Mouse (Mus musculus) activated CD4-positive, CD25-positive, alpha-beta regulatory T cell (primary cell): ENCODE results near the gene Tom1l1. TPM values are rescaled to one million over a fixed set of nuclear protein-coding genes. Genes with fewer than 3 reads are reported as not detected.

Experiments used
- polyA plus RNA-seq, 2 experiments: library from polyadenylated mRNA; unstranded; fragments of 100-300 nt; shearing (Covaris generic); gene quantifications; one replicate each; pipeline ENCODE4 v1.2.1; 2017

Gene Tom1l1
- polyA plus RNA-seq = 1 to 10 TPM; 1.7 to 2.8 TPM

DNA sequence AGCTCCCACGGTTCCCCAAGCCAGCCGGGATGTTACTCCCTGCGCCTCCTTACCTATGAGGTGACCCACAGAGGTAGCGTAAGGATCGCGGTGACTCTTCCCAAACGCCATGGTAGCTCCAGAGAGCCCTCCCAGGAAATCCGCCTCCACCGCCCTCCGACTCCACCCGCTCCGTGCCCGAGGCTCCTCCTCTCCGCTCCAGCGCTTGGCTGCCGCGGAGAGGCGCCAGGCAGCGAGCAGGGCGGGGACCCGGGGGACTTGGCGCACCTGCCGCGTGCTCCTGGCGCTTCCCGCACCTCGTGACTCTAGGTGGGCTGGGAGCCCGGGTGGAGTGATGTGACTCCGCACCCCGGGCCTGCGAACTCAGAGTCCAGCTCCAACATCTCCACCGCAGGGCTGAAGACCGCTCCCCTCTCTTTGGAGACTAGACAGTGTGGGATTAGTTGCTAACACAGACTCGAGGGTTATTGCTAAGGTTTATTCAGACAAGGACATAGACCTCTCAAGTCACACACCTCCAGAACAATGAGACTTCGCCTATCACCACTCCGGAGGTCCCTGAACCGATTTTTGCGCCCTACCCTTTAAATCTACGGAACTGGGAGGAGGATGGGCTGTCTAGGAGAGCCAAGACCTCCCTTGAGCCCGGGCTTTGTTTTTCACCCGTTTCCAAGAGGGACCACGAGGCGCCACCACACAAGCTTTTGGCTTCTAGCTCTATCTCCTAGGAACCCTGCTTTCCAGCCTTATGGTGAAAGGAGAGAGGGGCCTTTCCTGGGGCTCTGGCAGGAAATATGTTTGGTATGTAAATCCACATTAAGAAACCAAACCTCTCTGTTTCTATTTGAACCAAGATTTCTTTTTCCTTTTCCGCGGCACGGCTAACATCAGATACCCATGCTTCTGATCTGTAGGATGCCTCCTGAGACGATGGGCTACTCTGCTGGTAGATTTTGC lies at the start of gene Tom1l1:
Tom1l1 (minus strand) TSS at position 907 of the 957 bp plus-strand sequence.

DNA sequence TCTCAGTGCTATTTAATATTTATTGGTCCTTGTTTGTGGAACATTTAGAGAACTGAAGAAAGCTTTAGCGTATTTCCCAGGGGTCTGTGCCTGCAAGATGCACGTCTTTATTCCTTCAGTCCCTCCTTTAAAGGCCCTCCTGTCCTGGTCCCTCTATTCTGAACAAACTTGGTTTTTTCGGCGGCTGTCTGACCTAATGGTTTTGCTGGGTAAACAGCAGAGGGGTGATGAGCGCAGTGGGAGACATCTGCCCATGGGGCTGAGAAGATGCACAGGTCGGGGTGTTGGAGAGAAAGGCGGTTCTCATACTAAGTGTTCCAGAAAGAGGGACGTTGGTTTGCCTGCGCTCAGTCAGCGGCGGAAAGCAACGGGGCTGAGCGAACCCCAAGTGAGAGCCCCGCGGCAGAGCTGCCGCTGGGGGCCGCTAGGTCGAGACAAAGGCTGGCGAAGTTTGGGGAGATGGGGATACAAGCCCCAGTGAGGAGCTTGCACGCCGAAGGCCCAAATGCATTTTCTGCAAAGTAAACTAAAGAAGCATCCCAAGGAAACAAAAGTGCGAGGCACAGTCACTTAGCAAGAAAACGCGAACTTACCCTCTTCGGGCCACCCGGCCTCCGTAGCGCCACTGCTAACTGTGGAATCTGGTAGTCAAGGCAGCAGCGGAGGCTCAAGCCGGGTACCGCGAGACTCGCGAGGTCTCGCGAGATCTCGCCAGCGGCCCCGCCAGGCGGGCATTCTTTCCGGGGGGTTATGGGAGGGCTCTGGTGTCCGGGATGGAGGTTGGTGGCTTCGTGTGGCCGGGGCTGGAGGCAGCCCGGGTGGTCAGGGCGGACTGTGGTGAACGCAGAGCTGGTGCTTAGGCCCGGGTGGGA lies 50.5 kb downstream of the Tom1l1 start, which contains the start of the genes Stxbp4 and Cox11:
Stxbp4 (minus strand) TSS at position 645 of the 872 bp plus-strand sequence.
Cox11 (plus strand) TSS at position 734 of the 872 bp plus-strand sequence.

Other genes with a start within 250 kb of the Tom1l1 start
- 1 to 10 TPM; 2.3 to 2.7 TPM for gene Stxbp4, start 50.3 kb downstream of the Tom1l1 start, polyA plus RNA-seq
- 10 to 100 TPM; 24.2 to 29.5 TPM for gene Cox11, start 50.2 kb downstream of the Tom1l1 start, polyA plus RNA-seq